12 mouse cellular contexts compared by ENCODE assay signal in the genomic region with DNA sequence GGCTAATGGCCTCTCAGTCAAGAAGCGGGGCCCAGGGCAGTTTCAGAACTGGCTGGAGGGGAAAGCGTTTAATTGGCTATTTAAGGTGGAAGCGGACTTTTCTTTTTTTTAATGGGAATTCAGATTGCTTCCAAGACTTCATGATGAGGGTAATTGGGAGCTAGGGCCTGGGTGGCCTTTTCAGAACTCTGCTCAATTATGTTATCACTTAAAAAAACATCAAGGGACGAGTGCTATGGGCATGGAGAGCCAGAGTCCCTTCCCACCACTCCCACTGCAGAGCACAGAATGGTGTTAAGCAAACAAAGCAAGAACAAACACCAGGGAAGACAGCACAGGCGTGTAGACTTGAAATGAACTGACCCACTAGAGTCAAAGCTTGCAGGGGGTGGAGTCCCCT.
DNase-seq lines count a peak whose midpoint lies in the region; ATAC-seq and TF ChIP-seq lines count a peak whose summit lies in the region.
"Had no signal": no experiment of that assay in that cellular context is flagged by ENCODE, and none has a peak within 500 bp of the region (broad histone marks: within the 10 kb centered on the region; RNA-seq: fewer than 3 reads in every experiment).

No protein-coding gene starts in this region.

- H3K4me1 ChIP-seq in forebrain, embryonic 10.5 days = peaks cover 98% of the 10 kb centered on the region
- H3K4me1 ChIP-seq in forebrain, postnatal 0 days (ENCODE audit: insufficient read depth) = peaks cover 16% of the 10 kb centered on the region; the same call in 1 of the 2 replicates
- peaks cover 79% of the 10 kb centered on the region for H3K4me1 ChIP-seq in midbrain, embryonic 10.5 days
- H3K4me1 ChIP-seq in midbrain, postnatal 0 days (ENCODE audit: insufficient read depth, low read length) = peaks cover 15% of the 10 kb centered on the region
- H3K4me1 ChIP-seq in liver, postnatal 0 days (ENCODE audit: insufficient read depth) = peaks cover 8% of the 10 kb centered on the region
- peaks cover 14% of the 10 kb centered on the region for H3K4me1 ChIP-seq in stomach, embryonic 16.5 days (ENCODE audit: control insufficient read depth, insufficient read depth, low read length)

- H3K36me3 ChIP-seq in forebrain, embryonic 10.5 days (replicated peaks) = no peaks in the 10 kb centered on the region
- no peaks in the 10 kb centered on the region for H3K36me3 ChIP-seq in forebrain, postnatal 0 days (ENCODE audit: insufficient read depth)
- no peaks in the 10 kb centered on the region for H3K36me3 ChIP-seq in midbrain, embryonic 10.5 days
- H3K36me3 ChIP-seq in midbrain, postnatal 0 days (ENCODE audit: insufficient read depth, low read length) = no peaks in the 10 kb centered on the region
- H3K36me3 ChIP-seq in liver, postnatal 0 days (replicated peaks; ENCODE audit: insufficient read depth, low read length) = no peaks in the 10 kb centered on the region
- H3K36me3 ChIP-seq in stomach, embryonic 16.5 days (ENCODE audit: control insufficient read depth, insufficient read depth, low read length) = no peaks in the 10 kb centered on the region
- H3K36me3 ChIP-seq: embryonic facial prominence, embryonic 15.5 days; neural tube, embryonic 12.5 days had no signal

- no peaks in the 10 kb centered on the region; the same call in 1 of the 2 replicates for H3K27me3 ChIP-seq in forebrain, embryonic 10.5 days (ENCODE audit: poor library complexity, severe bottlenecking)
- H3K27me3 ChIP-seq in forebrain, postnatal 0 days (ENCODE audit: insufficient read depth, low read length) = no peaks in the 10 kb centered on the region
- H3K27me3 ChIP-seq in midbrain, embryonic 10.5 days (ENCODE audit: low read depth, poor library complexity, severe bottlenecking) = no peaks in the 10 kb centered on the region
- H3K27me3 ChIP-seq in midbrain, postnatal 0 days (ENCODE audit: insufficient read depth, low read length) = no peaks in the 10 kb centered on the region
- H3K27me3 ChIP-seq in liver, postnatal 0 days (ENCODE audit: insufficient read depth, low read length) = no peaks in the 10 kb centered on the region
- H3K27me3 ChIP-seq in stomach, embryonic 16.5 days (ENCODE audit: control insufficient read depth, insufficient read depth, low read length) = no peaks in the 10 kb centered on the region
- H3K27me3 ChIP-seq: embryonic facial prominence, embryonic 15.5 days; neural tube, embryonic 12.5 days had no signal

- no peak overlapping the region for H3K4me2 ChIP-seq in forebrain, postnatal 0 days (ENCODE audit: low read depth)
- H3K4me2 ChIP-seq in midbrain, postnatal 0 days (ENCODE audit: low read depth, low read length, poor library complexity, severe bottlenecking) = no peak overlapping the region
- peak overlapping the region; percentile 51 for H3K4me2 ChIP-seq in liver, postnatal 0 days (ENCODE audit: low read depth, low read length)
- no peak overlapping the region for H3K4me2 ChIP-seq in stomach, embryonic 16.5 days (ENCODE audit: low read depth, low read length)
- H3K4me2 ChIP-seq: embryonic facial prominence, embryonic 15.5 days; neural tube, embryonic 12.5 days had no signal

- no peak overlapping the region for H3K9ac ChIP-seq in forebrain, postnatal 0 days
- H3K9ac ChIP-seq in midbrain, postnatal 0 days (replicated peaks; ENCODE audit: low read length, poor library complexity, severe bottlenecking) = no peak overlapping the region
- no peak overlapping the region for H3K9ac ChIP-seq in liver, postnatal 0 days (replicated peaks)
- H3K9ac ChIP-seq in stomach, embryonic 16.5 days (ENCODE audit: low read length) = no peak overlapping the region
- H3K9ac ChIP-seq: embryonic facial prominence, embryonic 15.5 days; neural tube, embryonic 12.5 days had no signal

- no peaks in the 10 kb centered on the region for H3K9me3 ChIP-seq in forebrain, embryonic 10.5 days
- no peaks in the 10 kb centered on the region for H3K9me3 ChIP-seq in forebrain, postnatal 0 days (ENCODE audit: low read length)
- H3K9me3 ChIP-seq in midbrain, embryonic 10.5 days (replicated peaks) = no peaks in the 10 kb centered on the region
- no peaks in the 10 kb centered on the region for H3K9me3 ChIP-seq in midbrain, postnatal 0 days (ENCODE audit: low read length)
- H3K9me3 ChIP-seq in liver, postnatal 0 days (ENCODE audit: low read length) = no peaks in the 10 kb centered on the region
- H3K9me3 ChIP-seq in stomach, embryonic 16.5 days (replicated peaks; ENCODE audit: control insufficient read depth, low read length) = no peaks in the 10 kb centered on the region
- H3K9me3 ChIP-seq: embryonic facial prominence, embryonic 15.5 days; neural tube, embryonic 12.5 days had no signal

- peak; percentile 49 for DNase-seq in forebrain, embryonic 10.5 days (ENCODE audit: extremely low spot score, low spot score)
- no peak for DNase-seq in forebrain, postnatal 0 days
- DNase-seq in midbrain, embryonic 10.5 days (ENCODE audit: low spot score) = no peak
- no peak for DNase-seq in midbrain, postnatal 0 days (ENCODE audit: low spot score)
- no peak for DNase-seq in liver, postnatal 0 days
- DNase-seq in cerebellum, postnatal 10 days = no peak
- DNase-seq: cerebellum, postnatal 25 days; gastrocnemius, adult 2 months had no signal

- ATAC-seq in forebrain, postnatal 0 days = no peak; the same call in 1 of the 2 replicates
- no peak for ATAC-seq in midbrain, postnatal 0 days (ENCODE audit: low FRiP score)
- ATAC-seq in liver, postnatal 0 days = peak; percentile 61; the same call in 1 of the 2 replicates
- peak; percentile 74; the same call in 1 of the 2 replicates for ATAC-seq in stomach, embryonic 16.5 days (ENCODE audit: insufficient read depth, low FRiP score)
- no peak for ATAC-seq in inflammation-experienced regulatory T-cells, adult 6 months

- H3K4me3 ChIP-seq in forebrain, embryonic 10.5 days = no peak overlapping the region
- no peak overlapping the region for H3K4me3 ChIP-seq in forebrain, postnatal 0 days (ENCODE audit: low read depth, low read length)
- H3K4me3 ChIP-seq in midbrain, embryonic 10.5 days = no peak overlapping the region
- H3K4me3 ChIP-seq in midbrain, postnatal 0 days (ENCODE audit: low read depth, low read length) = no peak overlapping the region
- no peak overlapping the region for H3K4me3 ChIP-seq in liver, postnatal 0 days (ENCODE audit: low read depth, low read length)
- no peak overlapping the region for H3K4me3 ChIP-seq in stomach, embryonic 16.5 days (replicated peaks; ENCODE audit: low read length)
- H3K4me3 ChIP-seq: embryonic facial prominence, embryonic 15.5 days; gastrocnemius, adult 2 months; neural tube, embryonic 12.5 days had no signal

- peak overlapping the region; percentile 78 for H3K27ac ChIP-seq in forebrain, embryonic 10.5 days
- no peak overlapping the region for H3K27ac ChIP-seq in forebrain, postnatal 0 days (ENCODE audit: low read depth, low read length)
- peak overlapping the region; percentile 65 for H3K27ac ChIP-seq in midbrain, embryonic 10.5 days (replicated peaks)
- H3K27ac ChIP-seq in midbrain, postnatal 0 days (ENCODE audit: low read depth, low read length) = no peak overlapping the region
- peak overlapping the region; percentile 44; the same call in 1 of the 2 replicates for H3K27ac ChIP-seq in liver, postnatal 0 days (ENCODE audit: low read depth)
- no peak overlapping the region for H3K27ac ChIP-seq in stomach, embryonic 16.5 days (ENCODE audit: low read length)
- H3K27ac ChIP-seq: embryonic facial prominence, embryonic 15.5 days; gastrocnemius, adult 2 months; neural tube, embryonic 12.5 days had no signal

- 38% methylated on average over 5 of the region's 5 CpGs for WGBS in forebrain, embryonic 10.5 days
- WGBS in forebrain, postnatal 0 days = 27% methylated on average over 5 of the region's 5 CpGs
- 50% methylated on average over 5 of the region's 5 CpGs for WGBS in midbrain, embryonic 10.5 days
- 47% methylated on average over 5 of the region's 5 CpGs for whole genome bisulfite sequencing in midbrain, postnatal 0 days
- WGBS in liver, postnatal 0 days (ENCODE audit: insufficient replicate concordance) = 48% methylated on average over 5 of the region's 5 CpGs
- 45% methylated on average over 5 of the region's 5 CpGs for WGBS in stomach, embryonic 16.5 days

- TF ChIP-seq EP300 in liver, postnatal 0 days (IDR thresholded peaks at IDR 0.05; ENCODE audit: low read depth) = no peak

- TF ChIP-seq CTCF in forebrain, postnatal 0 days (IDR thresholded peaks at IDR 0.05; ENCODE audit: low read depth) = no peak
- TF ChIP-seq CTCF in midbrain, postnatal 0 days (IDR thresholded peaks at IDR 0.05) = no peak
- no peak for TF ChIP-seq CTCF in liver, postnatal 0 days (IDR thresholded peaks at IDR 0.05; ENCODE audit: low read depth)

Comparison
In these comparisons a context has a peak if more than half of its experiments do, and no peak if none do; other contexts are left out.
1. H3K27ac ChIP-seq: peak in forebrain, embryonic 10.5 days (single experiment), midbrain, embryonic 10.5 days (single experiment) and liver, postnatal 0 days (single experiment); none in forebrain, postnatal 0 days (single experiment), midbrain, postnatal 0 days (single experiment) and stomach, embryonic 16.5 days (single experiment).
2. ATAC-seq: peak in liver, postnatal 0 days (single experiment) and stomach, embryonic 16.5 days (single experiment); none in forebrain, postnatal 0 days (single experiment), midbrain, postnatal 0 days (single experiment) and inflammation-experienced regulatory T-cells, adult 6 months (single experiment).